Mouse (Mus musculus): ENCODE results near the gene Chst3. TPM values are rescaled to one million over a fixed set of nuclear protein-coding genes. Genes with fewer than 3 reads are reported as not detected.
"Not testable (repeated sequence)": the region's sequence is repeated elsewhere in the genome, so short reads cannot be mapped to it uniquely, and the experiment has no call there.

Chst3 gene
- polyA plus RNA-seq, 1 experiment from 2014 or later, result 3.0 TPM

- ATAC-seq, result no peak
- no peak for TF ChIP-seq CTCF (IDR thresholded peaks at IDR 0.05)
Observed at GRCm38 (mm10) chr10:60162973-60163255, 56.1 kb downstream of the Chst3 start.

GRCm38 (mm10) chr10:60162184-60162972 lies 56.7 kb downstream of the Chst3 start:
- CTCF ChIA-PET, result interaction anchor here (1.6 kb wide), 1 partner anchor 83 kb away, joined by 4 read pairs; no protein-coding TSS in a partner anchor
- DNase-seq (ENCODE audit: low read depth, low spot score); POLR2A ChIA-PET; in situ Hi-C loops (cut with MboI; ENCODE audit: low pct_unique_long_range_greater_than_20kb); H3K27me3 ChIP-seq; ATAC-seq: not testable (repeated sequence)

More at GRCm38 (mm10) chr10:60162973-60163255, 56.1 kb downstream of the Chst3 start:
- ChIA-PET POLR2A (no interaction called here), CTCF (interaction anchor here (1.6 kb wide), 1 partner anchor 82 kb away, joined by 4 read pairs; no protein-coding TSS in a partner anchor)
- no peaks in the 10 kb centered on the region for H3K27me3 ChIP-seq
- in situ Hi-C loops (cut with MboI; ENCODE audit: low pct_unique_long_range_greater_than_20kb), result no loop called here
- DNase-seq (ENCODE audit: low read depth, low spot score), result no peak

- H3K27me3 ChIP-seq; POLR2A ChIA-PET; CTCF ChIA-PET; ATAC-seq; in situ Hi-C loops (cut with MboI; ENCODE audit: low pct_unique_long_range_greater_than_20kb); DNase-seq (ENCODE audit: low read depth, low spot score): not testable (repeated sequence)
Observed at GRCm38 (mm10) chr10:60161397-60161796, 57.7 kb downstream of the Chst3 start.

GRCm38 (mm10) chr10:60158144-60158543 lies 60.9 kb downstream of the Chst3 start:
- H3K27me3 ChIP-seq, result peaks cover 2% of the 10 kb centered on the region
- ATAC-seq (no peak), DNase-seq (ENCODE audit: low read depth, low spot score) (no peak)
- in situ Hi-C loops (cut with MboI; ENCODE audit: low pct_unique_long_range_greater_than_20kb), result loop anchor here (5.0 kb wide), 1 partner anchor 79 kb away; no protein-coding TSS in a partner anchor
- ChIA-PET CTCF (interaction anchor here (0.9 to 1.4 kb wide), 2 partner anchors 9 to 87 kb away, joined by 3 to 4 read pairs; no protein-coding TSS in a partner anchor), POLR2A (no interaction called here)
- TF ChIP-seq CTCF (IDR thresholded peaks at IDR 0.05), result no peak

- CTCF ChIA-PET, result no interaction called here
- in situ Hi-C loops (cut with MboI; ENCODE audit: low pct_unique_long_range_greater_than_20kb), result loop anchor here (5.0 kb wide), 1 partner anchor 81 kb away; no protein-coding TSS in a partner anchor
- H3K27me3 ChIP-seq, result peaks cover 5% of the 10 kb centered on the region
- ATAC-seq (no peak), DNase-seq (ENCODE audit: low read depth, low spot score) (no peak)
- TF ChIP-seq CTCF (IDR thresholded peaks at IDR 0.05), result no peak
- POLR2A ChIA-PET, result no interaction called here
Observed at GRCm38 (mm10) chr10:60156016-60156415, 63.0 kb downstream of the Chst3 start.

- ATAC-seq (no peak), DNase-seq (ENCODE audit: low read depth, low spot score) (no peak)
- TF ChIP-seq CTCF (IDR thresholded peaks at IDR 0.05), result no peak
- POLR2A ChIA-PET, result interaction anchor here (1.0 kb wide), 1 partner anchor 13 kb away, joined by 3 read pairs; no protein-coding TSS in a partner anchor
- peaks cover 5% of the 10 kb centered on the region for H3K27me3 ChIP-seq
- in situ Hi-C loops (cut with MboI; ENCODE audit: low pct_unique_long_range_greater_than_20kb), result no loop called here
- CTCF ChIA-PET, result no interaction called here
Observed at GRCm38 (mm10) chr10:60151107-60151663, 67.9 kb downstream of the Chst3 start.

- ATAC-seq (no peak), DNase-seq (ENCODE audit: low read depth, low spot score) (no peak)
- in situ Hi-C loops (cut with MboI; ENCODE audit: low pct_unique_long_range_greater_than_20kb), result no loop called here
- POLR2A ChIA-PET, result no interaction called here
- CTCF ChIA-PET, result interaction anchor here (0.6 to 3.0 kb wide), 10 partner anchors 13 to 97 kb away, joined by 3 to 33 read pairs (median 4); no protein-coding TSS in a partner anchor
- H3K27me3 ChIP-seq, result peaks cover 2% of the 10 kb centered on the region
- TF ChIP-seq CTCF (IDR thresholded peaks at IDR 0.05), result peak; percentile 95
Observed at GRCm38 (mm10) chr10:60148087-60148486, 71.0 kb downstream of the Chst3 start.

- POLR2A ChIA-PET; ATAC-seq; DNase-seq (ENCODE audit: low read depth, low spot score); H3K27me3 ChIP-seq; in situ Hi-C loops (cut with MboI; ENCODE audit: low pct_unique_long_range_greater_than_20kb): not testable (repeated sequence)
- CTCF ChIA-PET, result interaction anchor here (0.8 to 3.0 kb wide), 7 partner anchors 12 to 97 kb away, joined by 3 to 33 read pairs (median 4); no protein-coding TSS in a partner anchor
Observed at GRCm38 (mm10) chr10:60147510-60148047, 71.5 kb downstream of the Chst3 start.

- ChIA-PET CTCF (no interaction called here), POLR2A (no interaction called here)
- no peak for ATAC-seq
- no peaks in the 10 kb centered on the region for H3K27me3 ChIP-seq
- no peak for TF ChIP-seq CTCF (IDR thresholded peaks at IDR 0.05)
- DNase-seq (ENCODE audit: low read depth, low spot score), result no peak
- in situ Hi-C loops (cut with MboI; ENCODE audit: low pct_unique_long_range_greater_than_20kb), result no loop called here
Observed at GRCm38 (mm10) chr10:60141656-60142160, 77.4 kb downstream of the Chst3 start.

- ATAC-seq (no peak), DNase-seq (ENCODE audit: low read depth, low spot score) (no peak)
- no peaks in the 10 kb centered on the region for H3K27me3 ChIP-seq
- no peak for TF ChIP-seq CTCF (IDR thresholded peaks at IDR 0.05)
- in situ Hi-C loops (cut with MboI; ENCODE audit: low pct_unique_long_range_greater_than_20kb), result no loop called here
- ChIA-PET CTCF (no interaction called here), POLR2A (no interaction called here)
Observed at GRCm38 (mm10) chr10:60140751-60141150, 78.3 kb downstream of the Chst3 start.

- in situ Hi-C loops (cut with MboI; ENCODE audit: low pct_unique_long_range_greater_than_20kb), result no loop called here
Observed at GRCm38 (mm10) chr10:60138680-60139079, 80.4 kb downstream of the Chst3 start.

More at GRCm38 (mm10) chr10:60138680-60139079, 80.4 kb downstream of the Chst3 start:
- TF ChIP-seq CTCF (IDR thresholded peaks at IDR 0.05), result no peak
- no peaks in the 10 kb centered on the region for H3K27me3 ChIP-seq
- ChIA-PET CTCF (interaction anchor here (1.0 to 1.1 kb wide), 2 partner anchors 51 to 103 kb away, joined by 3 to 4 read pairs; no protein-coding TSS in a partner anchor), POLR2A (no interaction called here)
- DNase-seq (ENCODE audit: low read depth, low spot score), result no peak
- no peak for ATAC-seq
